Mouse (Mus musculus) small intestine, adult 2 months (tissue): ENCODE measurements around the gene Lamtor2.

Experiments
- CTCF ChIP-seq: fragments of 200-500 bp; IDR thresholded peaks from 2 replicates; pipeline ENCODE4 v1.5.1; 2012; ENCODE audit warnings: low read depth, mild to moderate bottlenecking, control low read depth, inconsistent platforms, low read length, moderate library complexity, mixed read lengths; ENCODE audit not compliant: insufficient replicate concordance, insufficient read length; ENCODE audit errors: extremely low read depth
- POLR2A ChIP-seq: fragments of 200-500 bp; IDR thresholded peaks from 2 replicates; pipeline ENCODE4 v1.6.1; 2012; ENCODE audit warnings: low read depth, mild to moderate bottlenecking, control low read depth, inconsistent platforms, low read length, moderate library complexity

- no peak for TF ChIP-seq CTCF
- no peak for TF ChIP-seq POLR2A
Measured at GRCm38 (mm10) chr3:88500087-88500486, 52.8 kb downstream of the Lamtor2 start.
